Mouse (Mus musculus) adipocyte (in vitro differentiated cells): ENCODE measurements around the gene Cmya5.

Source experiments
- DNase-seq: peaks from one replicate; pipeline ENCODE4 v3.0.0-alpha.2; 2016; ENCODE audit warnings: low spot score

The Cmya5 gene

DNA sequence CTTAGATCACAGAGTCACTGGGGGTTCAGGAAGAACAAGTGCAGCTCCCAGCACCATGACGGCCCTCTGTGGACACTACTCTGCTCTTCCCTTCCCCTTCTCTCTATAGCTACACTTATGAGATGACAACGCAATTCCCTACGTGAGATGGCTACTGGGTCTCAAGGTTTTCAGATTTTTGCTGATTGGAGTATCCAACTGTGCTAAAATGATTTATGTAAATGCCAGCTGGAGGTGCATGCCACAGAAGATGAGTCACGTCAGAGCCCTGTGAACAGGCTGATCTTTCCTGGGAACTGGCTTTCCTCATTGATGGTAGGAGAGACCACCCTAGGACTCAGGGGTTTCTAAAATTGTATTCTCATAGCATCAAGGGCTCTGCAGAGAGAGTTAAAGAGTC, 83.2 kb downstream of the Cmya5 start:
- no peak for DNase-seq

DNA sequence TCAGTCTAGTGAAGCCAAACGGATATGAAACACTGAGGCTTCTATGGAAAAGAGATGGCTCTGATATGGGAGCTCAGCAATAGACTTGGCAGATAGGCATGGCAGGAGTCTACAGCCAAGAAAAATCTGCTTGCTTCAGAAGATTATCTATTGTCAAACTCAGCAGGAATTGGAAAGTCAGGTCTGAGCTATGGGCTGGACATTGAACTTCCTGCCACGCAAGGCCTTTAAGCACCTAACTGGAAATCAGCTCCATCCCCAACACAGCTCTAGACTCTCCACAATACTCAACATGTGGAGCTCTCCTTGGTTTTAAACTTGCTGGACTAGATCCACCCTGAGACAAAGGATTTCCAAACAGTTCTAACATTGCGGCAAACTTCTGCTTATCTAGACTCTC, 84.1 kb downstream of the Cmya5 start:
- no peak for DNase-seq

DNA sequence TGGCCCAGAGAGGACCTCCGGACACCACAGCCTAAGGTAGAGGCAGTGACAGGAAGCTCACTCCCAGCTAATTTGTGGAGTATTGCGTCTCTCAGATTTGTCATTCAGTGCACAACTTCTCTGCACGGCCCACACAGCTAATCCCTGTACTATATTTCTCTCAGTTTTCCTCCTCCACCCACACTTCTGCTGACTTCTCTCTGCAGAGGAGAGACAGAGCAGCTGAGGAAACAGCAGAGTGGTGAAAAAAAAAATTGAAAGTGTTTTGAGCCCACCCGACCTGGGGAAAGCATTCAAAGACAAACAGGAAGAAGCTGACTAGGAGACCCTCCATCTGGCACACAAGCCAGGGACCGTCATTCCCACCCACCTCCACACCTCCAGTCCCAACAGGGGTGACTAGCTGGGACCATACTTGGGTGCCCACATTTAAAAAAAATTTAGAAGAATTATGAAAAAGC, 85.9 kb downstream of the Cmya5 start:
- peak; percentile 7 for DNase-seq

DNA sequence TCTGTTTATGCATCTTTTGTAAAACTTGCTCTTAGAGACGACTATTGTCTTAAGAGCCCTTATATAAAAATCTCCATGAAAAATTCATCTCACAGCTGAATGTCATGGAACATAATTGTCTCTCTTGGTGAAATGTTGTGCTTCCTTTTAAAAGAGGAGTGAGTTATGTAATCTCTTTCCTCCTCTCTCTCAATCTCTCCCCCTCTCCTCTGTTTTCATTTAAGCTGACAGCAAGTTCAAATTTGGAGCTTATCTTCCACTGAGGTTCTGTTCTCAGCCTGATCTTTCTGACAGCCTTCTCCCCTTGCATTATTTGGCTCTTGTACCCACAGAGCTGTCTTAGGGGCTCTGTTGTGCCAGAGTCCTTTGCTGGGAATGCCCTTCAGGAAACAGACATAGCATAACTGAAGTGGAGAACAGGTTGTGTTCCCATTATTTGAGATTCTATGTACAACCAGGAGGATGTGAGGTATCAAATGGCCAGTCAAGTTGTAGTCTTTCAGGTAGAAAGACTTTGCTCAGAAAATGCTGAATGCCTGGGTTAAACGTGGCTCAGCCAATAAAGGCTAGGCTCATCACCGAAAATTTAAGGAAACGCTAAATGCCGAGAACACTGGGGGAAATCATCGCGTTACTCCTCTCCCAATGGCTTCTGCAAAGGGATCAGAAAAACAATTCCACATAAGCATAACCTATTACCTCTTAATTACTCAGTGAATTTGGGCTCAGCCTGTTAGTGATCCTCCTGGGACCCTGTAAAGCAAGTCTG, 86.8 kb downstream of the Cmya5 start:
- no peak for DNase-seq

DNA sequence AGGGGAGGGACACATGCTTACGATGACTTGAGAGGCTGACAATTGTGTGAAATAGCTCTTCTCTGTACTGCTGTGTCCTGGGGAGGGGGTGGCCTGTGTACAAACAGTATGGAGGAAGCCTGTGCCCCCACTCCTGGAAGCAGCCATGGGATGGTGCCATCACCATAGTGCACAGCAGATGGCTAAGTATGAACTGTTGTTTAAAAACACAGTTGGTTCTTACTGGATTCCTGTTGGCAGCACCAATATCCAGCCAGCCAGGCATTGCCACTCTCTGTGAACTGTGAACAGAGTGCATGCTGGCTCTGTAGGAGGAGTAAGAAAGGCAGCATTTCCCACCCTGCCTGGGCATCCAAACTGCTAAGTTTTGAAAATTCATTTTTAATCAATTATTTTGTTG, 88.4 kb downstream of the Cmya5 start:
- DNase-seq, result peak; percentile 15

DNA sequence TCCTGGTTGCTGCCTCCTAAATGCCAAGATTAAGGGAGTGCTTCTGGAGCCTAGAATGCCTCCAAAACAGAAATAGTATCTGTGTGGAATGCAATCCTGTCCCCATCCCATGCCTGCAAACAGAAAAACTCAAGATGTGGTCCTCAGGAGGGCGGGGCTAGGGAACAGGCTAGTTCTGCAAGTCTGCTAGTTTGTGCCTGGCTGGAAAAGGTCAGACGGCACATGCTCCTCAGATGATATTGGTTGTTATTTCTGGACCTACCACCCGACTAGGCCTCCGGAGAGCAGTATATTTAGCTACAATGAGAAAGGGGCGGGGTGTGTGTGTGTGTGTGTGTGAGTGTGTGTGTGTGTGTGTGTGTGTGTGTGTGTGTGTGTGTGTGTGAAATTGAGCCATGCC, 93.0 kb downstream of the Cmya5 start:
- DNase-seq, result no peak

DNA sequence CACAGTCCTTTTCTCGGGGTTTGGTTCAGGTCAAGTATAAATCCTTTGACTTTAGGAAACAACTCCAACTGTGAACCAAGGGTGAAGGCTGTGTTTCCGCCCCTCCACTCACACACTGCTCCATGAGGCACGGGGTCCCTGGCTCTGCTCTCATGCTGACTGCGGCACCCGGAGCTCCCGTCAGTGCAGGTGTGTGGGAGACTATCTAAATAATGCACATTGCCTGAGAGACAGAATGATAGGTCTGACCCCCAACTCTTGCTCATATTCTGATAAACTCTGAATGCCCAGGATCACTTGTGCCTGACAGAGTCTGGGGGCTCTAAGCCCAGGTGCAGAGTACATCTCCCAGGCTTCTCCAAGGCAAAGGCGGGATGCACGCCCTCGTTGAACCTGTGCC, 103.5 kb downstream of the Cmya5 start:
- DNase-seq, result no peak

DNA sequence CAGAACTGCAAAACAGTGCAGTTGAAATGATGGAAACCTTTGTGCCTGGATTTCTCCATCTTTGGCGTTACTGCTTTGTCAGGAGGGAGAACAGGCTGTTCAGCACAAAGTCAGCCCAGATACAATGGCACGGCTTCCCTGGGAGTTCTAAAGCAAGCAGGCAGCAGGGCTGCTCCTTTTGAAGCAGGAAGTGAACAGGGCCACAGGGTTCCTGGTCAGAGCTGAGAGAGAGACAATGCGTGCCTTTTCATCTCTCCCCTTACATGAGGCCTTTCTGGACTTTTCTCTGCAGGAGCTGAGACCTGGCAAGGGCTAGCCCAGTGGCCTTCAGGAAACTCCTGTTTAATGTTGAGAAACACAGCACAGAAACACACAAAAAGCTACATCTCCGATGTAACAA, 108.3 kb downstream of the Cmya5 start:
- no peak for DNase-seq

DNA sequence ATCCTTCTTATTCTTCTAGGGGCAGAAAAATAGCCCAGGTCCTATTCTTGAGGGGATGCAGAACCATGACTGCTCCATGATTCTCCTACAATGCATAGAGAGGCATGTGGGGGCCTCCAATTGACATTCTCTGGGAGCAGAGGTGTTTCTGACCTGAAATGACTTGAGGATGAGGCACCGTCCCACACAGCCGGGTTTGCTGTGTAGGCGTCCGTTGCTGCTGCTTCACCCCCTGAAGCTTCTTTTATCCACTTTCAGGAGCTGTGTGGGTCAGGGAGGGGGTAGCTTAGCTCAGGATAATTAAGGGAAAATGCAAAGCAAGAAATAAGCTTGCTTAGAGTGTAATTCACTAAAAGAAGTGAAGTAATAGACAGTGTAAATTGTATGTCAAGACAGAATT, 115.2 kb downstream of the Cmya5 start:
- no peak for DNase-seq

DNA sequence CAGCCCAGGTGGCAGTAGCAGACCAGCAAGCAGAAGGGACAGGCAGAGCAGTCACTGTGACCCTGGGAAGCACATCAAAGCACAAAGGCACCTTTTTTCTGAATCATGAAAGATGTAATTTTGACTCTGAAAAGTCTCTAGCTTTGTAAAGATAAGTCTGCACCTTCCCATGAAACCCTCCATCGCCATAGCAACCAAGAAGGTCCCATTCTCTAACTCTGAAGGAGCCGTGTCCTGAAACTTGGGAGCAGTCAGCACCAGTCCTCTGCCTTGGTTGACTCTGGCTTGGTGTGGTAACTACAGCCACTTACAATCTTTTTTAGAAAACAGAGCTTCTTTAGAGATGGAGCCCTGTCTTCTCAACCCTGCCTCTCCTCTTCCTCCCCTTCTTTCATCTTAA, 119.7 kb downstream of the Cmya5 start:
- DNase-seq, result no peak

DNA sequence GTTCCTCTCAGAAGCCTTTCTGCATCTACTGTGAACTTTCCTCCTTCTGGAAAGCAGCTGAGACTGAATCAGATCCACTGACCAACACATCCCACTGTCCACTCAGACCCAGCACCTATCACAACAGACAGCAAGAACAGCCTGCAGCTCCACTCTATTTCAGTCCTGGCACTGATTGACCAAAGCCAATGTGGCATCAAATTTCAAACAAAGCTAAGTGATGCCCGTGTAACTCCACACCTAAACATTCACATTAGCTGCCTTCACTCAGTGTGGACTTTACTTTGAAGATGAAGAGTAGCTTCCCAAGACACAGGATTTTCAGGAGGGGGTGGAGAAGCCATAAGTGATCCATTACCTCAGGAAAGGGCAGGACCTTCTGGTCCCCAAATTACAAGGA, 122.4 kb downstream of the Cmya5 start:
- no peak for DNase-seq

DNA sequence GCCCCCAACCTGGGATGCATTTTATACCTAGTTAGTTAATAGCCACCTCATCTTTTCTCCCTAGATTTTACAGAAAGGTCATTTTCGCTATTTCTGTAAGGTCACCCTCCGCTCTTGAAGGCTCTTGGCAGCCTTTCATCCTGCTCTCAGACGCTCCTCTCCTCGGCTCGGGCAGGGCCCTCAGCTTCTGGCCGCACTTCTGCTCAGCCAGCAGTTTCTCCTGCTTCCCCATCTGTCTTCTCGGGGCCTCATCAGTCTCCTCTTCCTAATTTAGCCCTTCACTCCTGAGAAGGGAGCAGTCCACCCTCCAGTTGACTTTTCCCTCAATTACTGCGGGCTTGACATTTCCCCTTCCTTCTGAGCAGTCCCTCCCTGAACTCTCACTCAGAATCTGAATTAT, 131.6 kb downstream of the Cmya5 start:
- no peak for DNase-seq

DNA sequence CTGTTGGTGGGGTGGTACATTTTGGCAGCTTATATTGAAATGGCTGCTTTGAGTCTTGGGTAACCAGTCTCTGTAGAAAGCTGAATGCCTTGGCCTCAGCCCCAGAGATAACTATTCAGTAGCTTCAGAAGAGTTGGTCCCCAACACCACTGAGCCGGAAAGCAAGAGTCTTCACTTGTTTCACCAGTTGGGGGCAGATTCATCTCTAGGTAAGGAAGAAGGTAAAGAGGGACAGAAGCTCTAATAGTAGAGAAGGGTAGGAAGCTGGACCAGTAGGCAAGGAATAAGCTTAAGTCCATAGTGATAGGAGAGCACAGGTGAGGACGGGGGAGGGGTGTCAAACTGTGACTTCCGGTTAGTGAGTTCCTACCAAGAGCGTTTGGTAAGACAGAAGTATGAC, 133.2 kb downstream of the Cmya5 start:
- DNase-seq, result no peak

DNA sequence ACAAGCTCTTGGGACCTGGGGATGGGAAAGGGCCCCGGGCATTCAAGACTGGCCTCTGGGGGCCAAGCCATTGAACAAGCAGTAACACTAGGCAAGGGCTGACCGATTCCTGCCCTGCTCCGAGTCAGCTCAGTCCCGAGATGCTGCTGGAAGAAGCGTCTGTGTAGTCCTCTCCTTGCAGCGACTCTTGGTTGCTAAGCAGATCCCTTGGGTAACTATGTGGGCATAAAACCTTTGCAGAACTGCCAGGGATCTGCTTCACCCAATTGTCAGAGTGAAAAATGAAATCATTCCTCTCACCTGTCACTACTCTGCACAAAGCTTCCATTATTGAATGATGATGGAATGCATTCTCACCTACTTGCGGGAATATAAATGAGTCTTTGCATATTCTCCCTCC, 134.0 kb downstream of the Cmya5 start:
- no peak for DNase-seq

DNA sequence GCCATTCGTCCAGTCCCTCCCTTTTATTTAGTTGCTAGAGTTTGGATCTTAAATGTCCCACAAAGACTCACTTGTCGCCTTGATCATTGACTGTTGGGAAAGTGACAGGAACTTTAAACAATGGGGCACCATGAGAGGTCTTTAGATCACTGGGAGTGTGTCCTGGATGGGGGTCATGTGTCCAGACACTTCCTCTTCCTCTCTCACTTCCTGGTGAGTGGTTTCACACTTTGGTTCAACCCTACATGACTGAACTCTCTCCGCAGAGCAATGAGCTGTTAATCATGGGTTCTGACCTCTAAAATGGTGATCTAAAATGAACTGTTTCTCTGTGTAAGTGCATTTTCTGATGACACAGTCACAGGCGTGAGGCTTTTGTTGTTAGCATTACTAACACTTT, 137.4 kb downstream of the Cmya5 start:
- no peak for DNase-seq

DNA sequence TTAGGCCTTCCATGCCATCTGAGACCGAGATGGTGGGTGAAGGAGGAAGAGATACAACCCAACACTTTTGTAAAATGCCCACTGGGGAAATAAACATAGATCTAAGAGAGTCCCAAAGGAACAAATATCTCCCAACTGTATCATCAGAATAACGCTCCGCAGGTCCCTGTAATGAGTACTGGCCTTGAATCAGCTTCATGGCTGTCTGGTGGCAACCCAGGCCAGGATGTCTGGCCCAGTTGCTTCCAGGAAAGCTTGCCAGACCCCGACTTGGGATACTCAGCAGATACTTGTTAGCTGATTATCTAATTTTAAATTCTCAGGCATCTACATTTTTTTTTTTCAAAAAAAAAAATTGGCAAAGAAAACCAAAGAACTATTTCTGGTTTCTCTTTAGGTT, 138.2 kb downstream of the Cmya5 start:
- no peak for DNase-seq

DNA sequence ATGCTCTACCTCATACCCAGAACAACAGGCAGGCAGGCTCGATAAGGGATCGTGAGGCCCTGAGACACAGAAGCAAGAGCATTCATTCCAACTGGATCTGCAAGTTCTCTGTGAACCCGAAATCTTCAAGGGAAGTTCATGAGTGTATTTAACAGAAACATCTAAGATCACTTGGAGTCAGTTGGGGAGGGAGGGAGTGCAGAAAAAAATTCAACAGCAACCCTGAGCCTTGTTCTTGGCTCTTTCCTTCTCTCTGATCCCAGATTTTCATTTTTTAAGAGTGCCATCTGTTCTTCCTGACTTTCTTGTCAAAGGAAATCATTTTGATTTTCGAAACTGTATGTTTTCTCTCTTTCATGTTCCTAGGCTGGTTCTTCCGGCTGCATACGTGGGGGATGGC, 140.5 kb downstream of the Cmya5 start:
- no peak for DNase-seq

DNA sequence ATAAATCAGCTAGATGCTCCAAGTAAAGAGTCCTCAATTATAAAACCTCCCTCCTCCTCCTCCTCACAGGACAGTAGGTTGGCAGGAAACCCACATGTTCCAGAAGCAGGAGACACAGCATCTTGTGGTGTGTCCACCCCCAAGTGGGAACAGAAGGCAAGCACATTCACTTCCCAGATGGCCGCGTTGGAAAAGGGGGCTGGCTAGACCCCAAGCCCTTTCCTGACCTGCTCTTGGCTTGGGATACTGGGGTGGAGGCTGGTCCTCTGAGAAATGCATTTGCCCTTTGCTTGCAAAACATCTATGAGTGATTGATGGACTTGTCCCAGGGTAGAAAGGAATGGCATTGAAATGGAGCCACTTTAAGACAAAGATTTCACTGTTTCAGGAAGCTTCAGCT, 142.1 kb downstream of the Cmya5 start:
- DNase-seq, result no peak

DNA sequence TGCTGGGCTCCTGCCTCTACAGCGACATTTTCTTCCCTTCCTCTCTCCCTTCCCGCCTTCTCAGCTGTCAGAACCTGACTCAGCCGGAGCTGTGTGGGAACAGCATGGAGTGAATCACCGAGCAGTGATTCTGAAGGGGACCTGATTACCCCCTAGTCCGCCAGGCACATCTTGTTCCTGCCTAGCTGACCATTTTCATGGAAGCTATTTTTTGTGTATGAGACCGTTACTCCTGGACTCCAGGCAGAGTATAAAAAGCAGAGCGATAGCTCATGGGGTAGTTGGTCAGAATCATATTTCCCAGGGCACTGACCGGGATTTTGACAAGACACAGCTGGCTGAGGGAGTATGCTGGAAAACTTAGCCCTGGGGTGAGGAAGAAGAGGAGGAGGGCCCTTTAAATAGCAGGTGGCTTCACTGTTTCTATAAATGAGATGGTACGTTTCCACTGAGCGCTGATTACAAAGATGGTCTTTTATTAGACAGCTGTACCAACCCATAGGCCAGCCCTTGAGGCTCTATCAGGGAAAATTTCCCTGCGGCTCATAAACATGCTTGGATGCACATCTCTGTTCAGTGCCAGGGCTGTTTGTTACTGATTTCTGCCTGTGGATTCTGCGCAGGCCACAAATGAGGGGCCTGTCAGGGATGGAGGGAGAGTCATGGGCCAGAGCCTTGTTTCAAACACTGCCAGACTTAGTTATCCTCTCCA, 143.7 kb downstream of the Cmya5 start:
- no peak for DNase-seq

DNA sequence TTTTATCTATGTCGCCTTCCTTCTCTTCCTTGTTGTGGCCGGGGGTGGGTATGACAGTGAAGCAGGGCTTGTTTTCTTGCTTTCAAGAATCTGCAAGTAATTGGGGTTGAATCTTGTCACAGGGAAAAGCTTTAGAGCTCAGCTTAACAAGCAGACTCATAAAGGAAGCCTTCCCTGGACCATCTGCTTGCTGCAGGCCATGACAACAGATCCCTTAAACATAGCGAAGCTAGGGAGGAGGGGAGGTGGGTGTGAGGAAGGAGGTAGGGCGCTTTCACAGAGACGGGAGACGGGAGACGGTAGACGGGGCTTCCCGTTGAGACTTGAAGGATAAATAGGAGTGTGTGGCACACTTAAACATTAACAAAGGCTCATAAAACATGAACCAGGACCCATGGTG, 144.7 kb downstream of the Cmya5 start:
- no peak for DNase-seq

DNA sequence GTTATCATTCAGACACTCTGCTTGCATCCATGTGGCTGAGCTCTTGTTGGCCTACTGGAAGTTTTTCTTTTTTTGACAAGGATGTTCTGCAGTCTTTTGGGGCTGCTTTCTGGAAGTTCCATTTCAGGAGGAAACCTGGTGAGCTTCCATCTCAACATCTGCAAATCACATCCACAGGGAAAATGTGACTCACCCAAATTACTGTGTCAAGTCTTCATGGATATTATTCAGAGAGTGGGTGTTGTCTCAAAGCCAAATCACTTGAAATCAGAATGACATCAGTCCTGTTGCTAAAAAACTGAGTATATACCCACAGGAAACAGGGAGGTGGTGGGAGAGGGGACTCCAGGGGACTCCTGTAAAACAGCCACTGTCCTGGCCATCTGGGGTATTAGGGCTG, 149.8 kb downstream of the Cmya5 start:
- DNase-seq, result no peak

DNA sequence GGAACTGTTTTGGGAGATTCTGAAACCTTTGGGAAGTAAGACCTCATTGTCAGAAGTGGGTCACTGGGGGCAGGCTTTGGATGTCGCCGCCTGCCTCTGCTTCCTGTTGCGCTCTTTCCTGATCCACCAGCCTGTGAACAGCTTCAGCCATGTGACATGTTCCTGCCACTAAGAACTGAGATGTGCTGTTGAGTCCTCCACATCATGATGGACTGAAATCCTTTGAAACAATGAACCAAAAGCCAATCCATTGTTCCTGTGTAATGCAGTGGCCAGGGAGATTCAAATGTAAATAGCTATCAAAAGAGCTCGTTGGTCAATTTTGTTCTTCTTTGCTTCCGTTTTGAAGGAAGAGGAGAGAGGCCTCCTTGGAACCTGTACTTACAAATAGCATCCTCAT, 151.7 kb downstream of the Cmya5 start:
- no peak for DNase-seq
